Mouse (Mus musculus): Measurements from ENCODE around the gene Kcnk15.

DNA sequence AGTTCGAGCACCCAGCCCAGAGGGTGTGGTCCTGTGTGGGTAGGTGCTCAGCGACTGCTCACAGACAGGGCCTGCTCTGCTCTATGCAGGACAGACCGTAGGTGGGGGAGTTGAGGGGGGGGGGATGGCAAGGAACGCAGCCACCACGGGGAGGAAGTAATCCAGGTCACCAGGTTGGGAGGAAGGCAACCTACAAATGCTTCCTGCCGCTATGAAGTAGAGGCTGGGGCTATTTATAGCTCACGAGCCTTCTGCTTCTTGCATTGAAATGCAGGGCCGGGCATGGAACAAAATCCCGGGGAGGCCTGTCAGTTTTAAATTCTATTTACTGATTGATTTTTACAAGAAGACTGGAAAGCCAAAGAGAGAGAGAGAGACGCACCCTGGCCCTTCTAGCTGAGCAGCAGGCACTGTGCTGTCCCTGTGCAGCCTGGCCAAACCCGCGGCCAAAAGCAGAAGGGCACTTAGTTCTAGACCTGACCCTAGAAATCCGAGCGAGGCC is 46.5 kb downstream of the Kcnk15 start:
- no peak for TF ChIP-seq CTCF (IDR thresholded peaks at IDR 0.05; ENCODE audit: borderline replicate concordance, control insufficient read depth, extremely low read depth, insufficient read depth, low read length, poor library complexity)
- no peak for TF ChIP-seq POLR2A (IDR thresholded peaks at IDR 0.05; ENCODE audit: control insufficient read depth, extremely low read depth, insufficient read depth, low read length, poor library complexity)

All from thymus, adult 2 months (tissue).